Mouse (Mus musculus): Measurements from ENCODE around the gene Kirrel3.
A peak's percentile ranks its signal among the peaks of the same experiment; 100 is the strongest.

The Kirrel3 gene

GRCm38 (mm10) chr9:34837700-34838462 is 352.2 kb downstream of the Kirrel3 start:
- no peak for DNase-seq

DNA sequence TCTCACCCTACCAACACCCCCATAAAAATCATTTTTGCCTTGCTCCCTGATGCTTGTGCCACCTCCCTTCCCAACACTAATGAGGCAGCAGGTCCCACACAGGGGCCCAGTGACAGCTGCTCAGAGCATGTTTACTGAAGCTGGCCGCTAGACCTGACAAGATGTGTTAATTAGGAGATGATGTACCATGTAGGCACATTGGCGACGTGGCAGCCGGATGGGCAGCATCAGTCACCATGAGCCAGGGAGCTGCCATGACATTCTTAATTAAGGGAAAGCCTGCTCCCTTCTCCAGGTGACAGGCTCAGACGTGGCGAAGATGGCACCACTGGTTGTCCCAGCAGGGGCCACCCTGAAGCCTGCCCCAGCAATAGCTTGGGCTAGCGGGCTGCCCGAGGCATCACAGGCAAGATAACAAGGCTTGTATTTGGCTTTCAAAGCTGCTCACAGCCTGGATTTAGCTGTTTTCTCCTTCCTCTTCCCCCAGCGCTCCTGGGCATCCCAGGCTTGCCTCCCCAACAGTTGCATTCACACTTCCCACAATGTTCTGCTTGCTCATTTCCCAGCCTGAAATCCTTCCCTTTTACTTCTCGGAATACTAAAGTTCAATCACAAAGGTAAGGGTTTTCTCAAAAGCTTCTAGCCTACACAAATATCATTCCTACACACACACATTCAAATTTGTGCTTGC is 357.7 kb downstream of the Kirrel3 start:
- DNase-seq, result no peak

DNA sequence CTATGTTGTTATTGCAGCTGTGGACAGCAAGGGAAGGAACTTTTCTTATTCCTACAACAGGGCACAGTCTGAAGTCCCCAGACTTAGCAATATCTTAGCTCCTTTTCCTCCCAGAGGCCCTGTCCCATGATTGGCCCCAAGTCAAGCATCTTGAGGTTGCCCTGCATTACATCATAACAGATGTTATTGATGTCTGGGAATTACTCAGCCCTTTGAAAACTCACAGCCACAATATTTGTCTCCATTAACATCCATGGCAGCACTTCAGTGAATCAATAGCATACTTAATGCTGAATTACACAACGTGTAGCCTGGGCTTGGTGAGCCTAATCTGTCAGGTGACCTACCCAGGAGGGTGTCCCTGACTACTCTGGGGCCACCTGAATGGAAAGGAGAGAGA is 360.7 kb downstream of the Kirrel3 start:
- no peak for DNase-seq

GRCm38 (mm10) chr9:34847664-34848063 is 362.0 kb downstream of the Kirrel3 start:
- no peak for DNase-seq

DNA sequence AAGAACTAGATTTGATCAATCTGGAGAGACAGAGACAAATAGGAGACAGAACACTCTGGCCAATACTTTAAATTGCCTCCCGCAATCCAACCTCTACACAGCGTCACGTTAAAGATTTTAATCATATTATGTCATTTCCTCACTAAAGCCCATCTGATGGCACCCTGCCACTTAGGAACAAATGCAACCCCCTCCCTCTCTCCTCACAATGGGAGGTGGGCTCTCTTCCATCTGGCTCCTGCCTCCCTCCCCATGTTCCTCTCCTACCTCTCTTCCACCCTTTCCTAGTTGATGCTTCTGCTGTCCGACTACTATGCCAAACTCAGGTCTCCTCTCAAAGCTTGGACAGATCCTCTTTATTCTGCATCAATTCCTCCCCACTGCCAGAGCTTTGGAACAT is 365.4 kb downstream of the Kirrel3 start:
- DNase-seq, result no peak

DNA sequence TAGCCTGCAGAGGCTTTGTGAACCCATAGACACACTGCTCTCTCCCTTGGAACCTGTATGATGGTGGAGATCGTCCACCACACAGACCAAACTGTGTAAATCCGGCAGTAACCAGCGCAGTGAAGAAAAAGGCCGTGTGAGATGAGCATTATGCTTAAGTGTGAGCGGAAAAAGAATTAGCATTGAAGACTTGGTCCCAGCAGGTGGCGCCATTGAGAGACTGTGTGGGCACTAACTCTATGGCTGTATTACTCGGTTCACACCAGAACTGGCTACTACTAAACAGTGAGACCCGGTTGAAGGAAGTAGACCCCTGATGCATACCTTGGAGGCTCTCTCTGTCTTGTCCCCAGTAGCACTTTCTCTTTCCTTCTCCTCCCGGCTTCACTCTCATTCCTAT is 371.9 kb downstream of the Kirrel3 start:
- no peak for DNase-seq

DNA sequence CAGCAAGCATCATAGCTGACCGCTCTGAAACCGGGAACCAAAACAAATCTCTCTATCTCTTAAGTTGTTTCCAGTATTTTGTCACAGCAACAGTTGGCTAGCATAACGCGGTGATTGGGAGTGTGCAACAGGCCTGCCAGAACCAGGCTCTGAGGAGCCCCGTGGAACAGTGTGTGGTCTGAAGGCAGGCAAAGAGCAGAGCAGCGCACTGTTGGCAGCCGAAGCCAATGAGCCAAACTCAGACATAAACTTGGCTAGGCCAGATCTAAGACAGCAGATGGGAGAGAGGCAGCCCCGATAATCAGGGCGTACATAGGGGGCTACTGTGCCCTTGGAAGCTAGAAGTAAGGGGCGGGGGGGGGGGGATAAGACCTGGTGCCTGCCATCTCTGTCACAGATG is 372.4 kb downstream of the Kirrel3 start:
- no peak for DNase-seq

GRCm38 (mm10) chr9:34860934-34861333 is 375.2 kb downstream of the Kirrel3 start:
- DNase-seq, result no peak

DNA sequence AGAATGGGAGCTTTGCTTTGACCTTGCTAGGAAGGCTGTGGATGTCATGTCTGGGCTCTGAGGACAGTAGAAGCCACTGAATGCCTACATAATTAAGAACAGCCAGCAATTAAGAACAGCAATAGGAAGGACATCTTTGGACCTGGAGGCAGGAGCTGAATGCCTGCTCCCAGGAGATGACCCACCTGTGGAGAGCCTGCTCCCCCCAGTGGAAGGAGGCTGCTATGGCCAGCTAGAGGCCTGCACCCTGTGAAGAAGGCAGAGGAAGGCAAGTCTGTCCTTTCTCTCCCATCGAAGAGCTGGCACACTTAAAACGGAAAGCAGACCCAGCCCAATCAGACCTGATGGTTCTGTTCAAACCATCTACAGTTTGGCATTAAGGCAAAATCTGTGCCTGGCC is 376.1 kb downstream of the Kirrel3 start:
- peak; percentile 59 for DNase-seq

DNA sequence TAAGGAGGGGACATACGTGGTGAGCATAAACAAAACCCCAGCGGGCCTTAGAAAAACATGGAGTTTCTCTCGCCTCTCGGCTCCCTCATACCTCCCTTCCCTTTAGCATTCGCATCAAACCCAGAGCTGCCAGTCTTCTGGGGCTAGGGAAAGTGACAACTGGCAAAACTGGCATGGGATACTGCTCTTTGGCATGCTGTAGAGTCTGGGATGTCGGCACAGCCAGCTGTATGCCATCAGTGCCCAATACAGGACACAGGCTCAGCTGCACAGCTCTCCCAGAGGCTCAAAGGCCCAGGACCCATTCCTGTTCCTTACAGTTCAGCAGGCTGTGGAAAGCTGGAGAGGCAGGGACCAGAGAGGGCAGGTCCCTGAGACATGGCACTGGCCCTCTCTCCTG is 379.9 kb downstream of the Kirrel3 start:
- DNase-seq, result no peak

DNA sequence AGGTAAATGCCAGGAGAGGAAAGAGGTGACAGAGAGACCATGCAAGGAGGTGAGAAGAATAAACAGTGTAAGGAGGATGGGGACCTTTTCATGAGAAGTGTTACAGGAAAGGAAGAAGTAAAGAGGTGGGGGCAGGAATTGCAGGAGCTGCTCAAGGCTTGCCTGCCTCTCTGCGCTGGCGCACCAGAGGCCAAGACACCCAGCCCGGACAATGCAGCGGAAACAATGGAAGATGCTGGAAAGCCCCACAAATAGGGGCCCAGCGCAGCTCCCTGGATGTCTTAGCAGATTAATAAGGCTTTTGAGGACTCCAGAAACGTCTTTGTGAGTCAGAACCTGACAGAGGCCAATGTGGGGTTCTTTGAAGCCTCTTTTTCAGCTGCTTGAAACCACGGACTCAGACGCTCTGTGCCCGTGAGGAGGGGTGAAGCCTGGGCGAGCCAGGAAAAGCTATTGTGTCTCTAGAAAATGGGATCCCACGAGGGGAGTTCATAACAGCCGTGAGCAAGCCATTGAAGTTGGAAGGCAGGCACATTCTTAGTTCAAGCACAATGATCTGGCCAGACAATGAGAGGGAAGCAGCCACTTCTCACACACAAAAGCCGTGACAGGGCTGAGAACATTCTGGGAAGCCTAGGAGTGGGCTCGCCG is 385.7 kb downstream of the Kirrel3 start:
- no peak for DNase-seq

DNA sequence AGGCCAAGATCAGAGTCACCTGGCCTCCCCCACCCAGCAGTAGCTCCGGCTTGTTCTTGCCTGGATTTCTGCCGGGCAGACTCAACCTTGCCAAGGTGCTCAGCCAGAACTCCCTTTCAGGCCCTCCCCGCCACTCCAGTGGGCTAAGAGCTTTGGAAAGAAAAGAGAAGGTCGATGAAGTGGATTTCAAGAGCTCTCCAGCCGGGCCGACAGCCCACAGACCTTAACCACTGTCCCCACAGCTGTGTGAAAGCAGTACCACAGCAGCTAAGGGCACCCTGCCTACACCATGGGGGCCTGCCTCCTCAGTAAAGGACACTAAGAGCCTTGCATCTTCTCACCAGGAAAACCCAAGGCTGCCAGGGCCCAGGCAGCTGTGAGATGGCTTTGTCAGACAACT is 389.5 kb downstream of the Kirrel3 start:
- no peak for DNase-seq

DNA sequence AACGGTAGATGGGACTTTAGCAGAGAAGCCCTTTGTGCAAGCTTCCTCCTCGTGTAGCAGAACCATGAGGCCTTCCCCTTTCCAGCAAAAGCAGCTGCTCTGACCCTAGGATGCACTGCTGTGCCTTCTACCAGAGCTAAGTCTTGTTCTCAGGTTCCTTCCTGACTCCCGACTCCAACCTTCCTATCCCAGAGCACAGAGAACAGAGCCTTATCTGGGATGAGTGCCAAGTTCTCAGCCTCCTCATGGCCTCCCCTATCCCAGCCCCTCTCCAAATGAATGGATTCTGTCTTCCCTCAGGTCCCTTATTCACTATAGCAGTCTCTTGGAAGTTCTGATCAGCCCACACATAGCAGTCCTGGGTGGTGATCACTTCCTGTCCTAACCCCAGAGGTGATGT is 391.5 kb downstream of the Kirrel3 start:
- DNase-seq, result no peak

GRCm38 (mm10) chr9:34877799-34878198 is 392.1 kb downstream of the Kirrel3 start:
- DNase-seq, result no peak

DNA sequence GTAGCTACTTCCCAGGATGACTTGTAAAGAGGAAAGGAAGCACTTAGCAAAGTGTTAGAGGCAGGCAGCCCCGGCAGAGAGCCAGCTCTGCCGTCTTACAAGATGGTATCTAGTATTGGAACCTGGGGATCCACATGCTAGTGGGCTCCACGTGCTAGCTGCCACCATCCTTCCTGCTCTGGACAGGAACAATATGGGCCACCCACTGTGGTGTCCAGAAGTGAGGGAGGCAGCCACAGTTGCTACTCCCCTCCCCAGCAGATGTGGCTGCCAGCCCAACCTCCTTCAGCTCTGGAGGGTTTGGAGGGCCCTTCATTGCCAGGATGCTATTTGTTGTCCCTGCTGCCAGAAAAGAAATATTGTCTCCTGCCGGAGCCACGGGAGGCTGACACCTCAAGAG is 396.1 kb downstream of the Kirrel3 start:
- DNase-seq, result no peak

DNA sequence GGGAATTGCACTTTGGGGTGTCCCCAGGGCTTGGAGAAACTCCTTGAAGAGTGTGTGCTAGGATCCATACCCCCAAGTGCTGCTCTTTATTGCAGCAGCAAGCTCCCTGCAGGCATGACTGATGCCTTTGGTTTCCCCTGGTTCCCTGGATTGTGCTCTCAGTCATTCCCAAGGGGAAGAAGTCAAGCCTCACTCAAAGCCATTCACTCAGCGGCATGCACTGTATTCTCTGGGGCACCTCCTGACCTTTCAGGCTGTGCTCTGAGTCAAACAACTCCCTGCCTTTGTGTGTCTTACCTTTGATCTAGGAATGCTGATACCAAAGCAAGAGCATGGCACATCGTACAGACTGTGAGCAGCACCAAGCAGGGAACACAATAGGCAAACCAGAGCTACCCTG is 396.5 kb downstream of the Kirrel3 start:
- no peak for DNase-seq

GRCm38 (mm10) chr9:34883122-34883521 is 397.4 kb downstream of the Kirrel3 start:
- no peak for DNase-seq

- no peak for DNase-seq
Measured at GRCm38 (mm10) chr9:34884325-34884724, 398.6 kb downstream of the Kirrel3 start.

- DNase-seq, result no peak
Measured at GRCm38 (mm10) chr9:34884942-34885341, 399.2 kb downstream of the Kirrel3 start.

- no peak for DNase-seq
Measured at GRCm38 (mm10) chr9:34886746-34887145, 401.1 kb downstream of the Kirrel3 start.

DNA sequence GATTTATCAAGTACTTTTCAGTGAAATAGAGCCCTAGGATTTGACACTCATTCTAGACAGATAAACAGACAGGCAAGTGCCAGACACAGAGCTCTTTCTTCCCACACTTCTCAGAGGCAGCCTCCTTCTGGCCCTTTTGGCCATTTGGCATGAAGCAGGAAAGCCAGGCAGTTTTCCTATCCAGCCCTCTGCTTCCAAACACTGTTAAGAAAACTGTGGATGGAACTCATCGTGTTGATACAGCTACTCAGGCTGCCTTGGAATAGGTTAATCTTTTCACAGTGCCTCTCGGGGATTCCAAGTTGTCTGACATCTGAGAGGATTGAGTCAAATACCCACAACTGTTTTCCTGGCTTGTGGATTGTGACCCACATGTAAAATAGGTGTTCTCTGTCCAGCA is 401.5 kb downstream of the Kirrel3 start:
- no peak for DNase-seq

DNA sequence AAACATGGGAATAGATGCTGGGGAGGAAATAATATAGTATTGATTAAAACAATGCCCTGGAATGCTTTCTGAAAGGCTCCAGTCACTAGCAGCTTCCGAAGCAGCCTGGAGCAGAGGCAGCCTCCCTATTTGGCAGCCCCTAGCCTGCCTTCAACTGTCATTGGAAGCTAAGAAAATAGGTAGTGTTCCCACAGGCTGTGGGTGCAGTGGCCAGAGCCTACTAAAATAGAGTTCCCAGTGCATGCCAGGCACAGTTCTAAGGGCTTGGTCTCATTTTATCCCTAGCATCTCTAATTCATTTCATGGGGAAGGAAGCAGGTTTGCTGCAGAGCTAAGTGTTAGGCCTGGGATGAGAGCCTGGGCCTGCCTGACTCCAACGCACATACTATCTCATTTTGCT is 402.6 kb downstream of the Kirrel3 start:
- DNase-seq, result no peak

- no peak for DNase-seq
Measured at GRCm38 (mm10) chr9:34901216-34901615, 415.5 kb downstream of the Kirrel3 start.

- DNase-seq, result no peak
Measured at GRCm38 (mm10) chr9:34901888-34902287, 416.2 kb downstream of the Kirrel3 start.
